Mouse (Mus musculus): ENCODE results near the gene Prl7a2. TPM values are rescaled to one million over a fixed set of nuclear protein-coding genes. Genes with fewer than 3 reads are reported as not detected.

The Prl7a2 gene
- polyA plus RNA-seq (2012; rRNA removed; ENCODE audit: low replicate concordance) = not detected in 2 replicates

GRCm38 (mm10) chr13:27667936-27668335 lies at the start of gene Prl7a2:
Gene Prl7a2, minus strand, starts transcription at chr13:27668036.

GRCm38 (mm10) chr13:27716636-27717035 lies 48.8 kb upstream of the Prl7a2 start, which contains the start of gene Prl7d1:
Gene Prl7d1, minus strand, starts transcription at chr13:27716736.

GRCm38 (mm10) chr13:27642393-27642792 lies 25.4 kb downstream of the Prl7a2 start, which contains the start of gene Prl7a1:
Gene Prl7a1, minus strand, starts transcription at chr13:27642493.

GRCm38 (mm10) chr13:27610482-27610881 lies 57.4 kb downstream of the Prl7a2 start, which contains the start of gene Prl7b1:
Gene Prl7b1, minus strand, starts transcription at chr13:27610582.

Other genes starting within 250 kb of the Prl7a2 start
- not detected in 2 replicates for gene Prl8a6, start 229.3 kb downstream of the Prl7a2 start, polyA plus RNA-seq (2012; rRNA removed; ENCODE audit: low replicate concordance)
- gene Prl8a8, start 154.8 kb downstream of the Prl7a2 start, polyA plus RNA-seq (2012; rRNA removed; ENCODE audit: low replicate concordance) = not detected in 2 replicates
- not detected in 2 replicates for gene Prl8a9, start 103.4 kb downstream of the Prl7a2 start, polyA plus RNA-seq (2012; rRNA removed; ENCODE audit: low replicate concordance)
- gene Prl8a1, start 85.9 kb downstream of the Prl7a2 start, polyA plus RNA-seq (2012; rRNA removed; ENCODE audit: low replicate concordance) = not detected in 2 replicates
- not detected in 2 replicates for gene Prl7b1, start 57.5 kb downstream of the Prl7a2 start, polyA plus RNA-seq (2012; rRNA removed; ENCODE audit: low replicate concordance)
- not detected in 2 replicates for gene Prl7a1, start 25.5 kb downstream of the Prl7a2 start, polyA plus RNA-seq (2012; rRNA removed; ENCODE audit: low replicate concordance)
- not detected in 2 replicates for gene Prl7d1, start 48.7 kb upstream of the Prl7a2 start, polyA plus RNA-seq (2012; rRNA removed; ENCODE audit: low replicate concordance)
- not detected in 2 replicates for gene Prl7c1, start 112.8 kb upstream of the Prl7a2 start, polyA plus RNA-seq (2012; rRNA removed; ENCODE audit: low replicate concordance)
- gene Prl2a1, start 133.6 kb upstream of the Prl7a2 start, polyA plus RNA-seq (2012; rRNA removed; ENCODE audit: low replicate concordance) = not detected in 2 replicates
- not detected in 2 replicates for gene Prl2c1, start 181.3 kb upstream of the Prl7a2 start, polyA plus RNA-seq (2012; rRNA removed; ENCODE audit: low replicate concordance)